Mouse (Mus musculus): ENCODE results near the gene Tesc.
A peak's percentile ranks its signal among the peaks of the same experiment; 100 is the strongest.

The Tesc gene

DNA sequence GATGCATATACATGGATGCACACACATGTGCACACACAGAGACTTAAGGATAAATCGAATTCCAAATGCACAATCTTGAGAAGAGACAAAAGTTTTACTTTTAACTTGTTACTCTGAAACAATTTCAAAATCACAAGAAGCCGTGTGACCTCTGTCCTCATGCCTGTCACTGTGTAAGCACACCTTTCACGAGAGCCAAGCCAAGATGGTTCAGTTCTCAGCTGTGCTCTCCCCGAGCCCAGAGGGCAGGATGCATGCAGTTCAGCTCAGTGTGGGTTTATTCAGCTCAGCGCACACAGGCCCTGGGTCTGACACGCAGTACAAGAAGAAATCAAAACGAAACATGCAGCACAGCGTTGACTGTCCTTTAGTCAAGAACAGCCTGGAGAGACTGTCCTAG is 78.0 kb downstream of the Tesc start:
- no peak for DNase-seq (ENCODE audit: low spot score in 2 of 2)

DNA sequence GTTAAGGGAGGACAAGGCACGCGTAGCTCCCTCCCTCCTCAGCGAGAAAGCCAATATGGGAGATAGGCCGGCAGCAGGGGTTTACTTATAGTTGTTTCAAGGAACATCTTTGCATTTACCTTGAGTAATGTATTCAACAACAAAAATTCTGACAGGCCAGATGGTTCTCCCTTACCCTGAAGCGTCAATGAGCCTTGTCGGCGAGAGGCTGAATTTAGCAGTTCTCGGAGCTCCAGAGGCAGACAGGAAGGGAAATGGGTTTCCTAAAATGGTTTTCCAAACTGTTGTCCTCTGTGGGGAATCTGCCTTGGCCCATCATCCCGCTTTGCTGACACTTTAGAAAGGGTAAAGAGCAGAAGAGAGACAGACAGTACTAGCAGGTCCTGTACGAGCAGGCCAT is 79.1 kb downstream of the Tesc start:
- DNase-seq (ENCODE audit: low spot score in 2 of 2) = peak in 1 of 2 experiments; percentile 51

DNA sequence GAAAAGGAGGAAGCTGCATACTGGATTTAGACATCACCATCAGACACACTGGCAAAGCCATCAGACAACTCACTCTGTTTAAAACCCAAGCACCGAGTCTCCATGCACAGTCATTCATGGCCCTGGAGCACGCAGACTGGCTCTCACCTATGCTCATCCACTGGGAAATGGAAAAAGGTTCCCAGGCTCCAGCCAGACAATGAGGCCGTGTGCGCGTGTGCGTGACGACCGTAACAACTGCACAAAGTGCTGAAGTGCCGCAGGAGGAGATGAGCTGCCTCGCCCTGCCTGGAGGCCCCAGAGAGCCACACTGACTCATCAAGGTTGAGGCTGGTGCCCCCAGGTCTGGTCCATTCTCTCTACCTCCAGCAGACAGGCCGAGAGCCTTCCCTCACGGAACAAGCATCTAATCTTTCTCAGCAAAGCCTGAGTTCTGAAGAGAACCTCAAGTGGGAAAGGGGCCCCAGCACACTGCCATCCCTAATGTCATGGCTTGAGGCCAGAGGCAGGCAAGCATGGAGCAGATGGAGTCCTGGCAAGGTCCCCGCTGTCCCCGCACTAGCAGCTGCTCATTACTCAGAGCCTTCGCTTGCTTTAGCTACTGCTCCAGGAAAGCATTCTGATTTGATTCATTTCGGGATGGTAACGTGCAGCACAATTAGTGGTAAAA is 80.7 kb downstream of the Tesc start:
- DNase-seq (ENCODE audit: low spot score in 2 of 2) = peak; percentile 44 to 57

GRCm38 (mm10) chr5:118108794-118109440 is 81.4 kb downstream of the Tesc start:
- DNase-seq (ENCODE audit: low spot score in 2 of 2) = no peak

Measured in right cerebral cortex, postnatal 36 days (tissue).